Mouse (Mus musculus): Measurements from ENCODE around the gene Gm20831.
"Not testable (repeated sequence)": the region's sequence is repeated elsewhere in the genome, so short reads cannot be mapped to it uniquely, and the experiment has no call there.

Gm20831 gene

DNA sequence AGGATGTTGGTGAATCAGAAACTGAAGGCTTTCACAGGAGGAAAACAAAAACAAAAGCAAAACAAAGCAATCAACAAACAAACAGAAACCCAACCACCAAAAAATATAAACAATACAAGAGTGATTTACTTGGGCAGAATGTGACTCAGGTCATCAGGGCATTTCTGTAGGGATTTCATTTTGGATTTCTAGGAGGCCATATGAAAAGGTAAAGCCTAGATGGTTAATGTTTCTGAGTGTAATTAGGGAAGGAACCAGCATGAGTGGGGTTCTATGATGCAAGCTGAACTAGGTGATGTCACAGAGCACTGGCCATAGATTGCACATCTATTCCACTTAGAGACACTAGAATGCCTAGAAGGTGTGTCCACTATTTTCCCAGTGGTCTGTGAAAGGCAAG lies at the start of gene Gm20831, which contains the start of gene Gm20772:
Gene Gm20831 (plus strand): TSS at position 301 of the 400 bp plus-strand sequence.
Gene Gm20772 (plus strand): TSS at position 301 of the 400 bp plus-strand sequence.
- H3K4me1 ChIP-seq (replicated peaks; ENCODE audit: low read depth, low read length); H3K9me3 ChIP-seq (ENCODE audit: low read length); H3K4me3 ChIP-seq (replicated peaks; ENCODE audit: low read length); H3K27me3 ChIP-seq (ENCODE audit: insufficient read depth, low read length); H3K36me3 ChIP-seq (ENCODE audit: insufficient read depth, low read length): not testable (repeated sequence)

DNA sequence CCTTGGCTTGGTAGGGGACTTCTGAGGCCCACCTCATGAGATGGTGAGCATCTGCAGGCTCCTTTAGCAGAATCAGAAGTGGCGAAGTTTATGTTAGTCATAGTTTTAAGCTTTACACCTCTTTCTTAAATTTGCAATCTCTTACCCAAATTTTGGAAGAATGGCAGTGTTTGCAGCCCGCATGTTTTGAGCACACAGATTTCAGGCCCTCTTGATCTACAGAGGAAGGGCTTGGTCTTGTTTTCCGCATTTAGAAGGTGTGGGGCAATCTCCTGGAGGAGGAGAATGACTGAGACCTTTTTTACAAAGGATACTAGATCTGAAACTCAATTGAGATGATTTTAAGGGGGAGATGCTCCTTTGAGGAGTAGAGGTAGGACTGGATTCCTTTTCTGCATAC lies 28.4 kb upstream of the Gm20831 start, which contains the start of gene Gm21904:
Gene Gm21904 (minus strand): TSS at position 101 of the 400 bp plus-strand sequence.
- not testable (repeated sequence) for H3K4me1 ChIP-seq (replicated peaks; ENCODE audit: low read depth, low read length); H3K36me3 ChIP-seq (ENCODE audit: insufficient read depth, low read length); H3K9me3 ChIP-seq (ENCODE audit: low read length); H3K4me3 ChIP-seq (replicated peaks; ENCODE audit: low read length); H3K27me3 ChIP-seq (ENCODE audit: insufficient read depth, low read length)

DNA sequence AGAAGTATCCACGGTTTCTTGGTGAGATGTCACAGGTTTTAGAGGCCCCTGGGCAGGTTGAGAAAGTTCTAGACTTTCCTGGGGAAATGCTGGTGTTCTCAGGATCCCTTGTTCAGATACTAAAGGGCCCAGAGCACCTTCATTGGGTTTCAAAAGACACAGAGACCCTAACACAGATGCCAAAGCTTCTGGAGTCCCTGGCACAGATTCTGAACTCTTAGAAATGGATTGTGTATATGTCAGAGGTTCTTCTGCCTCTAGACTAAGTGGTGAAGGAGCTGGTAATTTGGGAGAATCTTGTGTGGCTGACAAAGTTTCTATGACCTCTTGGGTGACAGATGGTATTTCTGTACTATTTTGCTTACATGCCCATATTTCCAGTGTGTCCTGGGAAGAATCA lies 62.7 kb downstream of the Gm20831 start, which contains the start of gene Srsy:
Gene Srsy (minus strand): TSS at position 101 of the 400 bp plus-strand sequence.
- not testable (repeated sequence) for H3K36me3 ChIP-seq (ENCODE audit: insufficient read depth, low read length); H3K9me3 ChIP-seq (ENCODE audit: low read length); H3K4me1 ChIP-seq (replicated peaks; ENCODE audit: low read depth, low read length); H3K27me3 ChIP-seq (ENCODE audit: insufficient read depth, low read length); H3K4me3 ChIP-seq (replicated peaks; ENCODE audit: low read length)
